Mouse (Mus musculus) CH12.LX (cell line): ENCODE results near the gene Dlec1. TPM values are rescaled to one million over a fixed set of nuclear protein-coding genes. Genes with fewer than 3 reads are reported as not detected.

Experiments used
- DNase-seq: peaks from one replicate; pipeline ENCODE4 v3.0.0-alpha.2; 2013; ENCODE audit errors: extremely low read depth
- H3K27ac ChIP-seq: 2 replicates; pipeline ENCODE4 v1.5.1; 2012; ENCODE audit warnings: low read depth, mild to moderate bottlenecking, control low read depth, moderate library complexity; ENCODE audit not compliant: insufficient read depth
- H3K27me3 ChIP-seq: replicated peaks from 2 replicates; pipeline ENCODE3; 2012; ENCODE audit warnings: inconsistent platforms
- H3K36me3 ChIP-seq, 2 experiments: replicated peaks in 1 of 2; 2 replicates each; pipeline versions ENCODE3 to v1.6.1; 2012; ENCODE audit warnings: inconsistent platforms in 1 of 2, low read length in 1 of 2, mild to moderate bottlenecking in 1 of 2, mixed read lengths in 1 of 2, moderate library complexity in 1 of 2; ENCODE audit not compliant: control insufficient read depth in 1 of 2, insufficient read depth in 1 of 2
- H3K4me1 ChIP-seq, 2 experiments: 2 replicates each; pipeline ENCODE4 v1.6.1; 2012; ENCODE audit warnings: inconsistent platforms in 1 of 2, moderate library complexity in 1 of 2; ENCODE audit not compliant: insufficient read depth in 2 of 2, control insufficient read depth in 1 of 2
- H3K4me2 ChIP-seq: 2 replicates; pipeline ENCODE4 v1.6.1; 2012; ENCODE audit warnings: low read depth, mild to moderate bottlenecking, control low read depth; ENCODE audit not compliant: poor library complexity, insufficient read depth, severe bottlenecking
- H3K4me3 ChIP-seq, 3 experiments: fragments of 150-350 bp in 1 of 3; sonication (generic) in 1 of 3; replicated peaks in 1 of 3; 2 replicates each; pipeline versions ENCODE3 to v1.5.1; 2011 to 2012; ENCODE audit warnings: low read depth in 2 of 3, low read length in 2 of 3, mild to moderate bottlenecking in 2 of 3, moderate library complexity in 2 of 3, control low read depth in 1 of 3, improper control_type of control experiment in 1 of 3, inconsistent platforms in 1 of 3, mixed read lengths in 1 of 3; ENCODE audit not compliant: poor library complexity in 1 of 3
- H3K79me2 ChIP-seq: replicated peaks from 2 replicates; pipeline ENCODE4 v1.6.1; 2012; ENCODE audit warnings: mild to moderate bottlenecking, moderate library complexity; ENCODE audit not compliant: control insufficient read depth, poor library complexity, insufficient read depth, severe bottlenecking; ENCODE audit errors: extremely low read depth
- H3K9ac ChIP-seq: 2 replicates; pipeline ENCODE4 v1.6.1; 2012; ENCODE audit warnings: low read depth, mild to moderate bottlenecking, control low read depth, moderate library complexity; ENCODE audit not compliant: insufficient read depth
- H3K9me3 ChIP-seq: replicated peaks from 2 replicates; pipeline ENCODE3; 2012; ENCODE audit warnings: low read length, inconsistent platforms, mixed read lengths
- BHLHE40 ChIP-seq: IDR thresholded peaks from 2 replicates; pipeline ENCODE4 v1.6.1; 2011; ENCODE audit warnings: mild to moderate bottlenecking, low read depth, low read length, improper control_type of control experiment
- CHD2 ChIP-seq: IDR thresholded peaks from 2 replicates; pipeline ENCODE4 v1.6.1; 2011; ENCODE audit warnings: low read length, improper control_type of control experiment
- CTCF ChIP-seq, 2 experiments: IDR thresholded peaks in 1 of 2; conservative IDR thresholded peaks in 1 of 2; 2 replicates each; pipeline ENCODE4 v1.5.1; 2011 to 2012; ENCODE audit warnings: low read depth in 2 of 2, low read length in 2 of 2, improper control_type of control experiment in 1 of 2, inconsistent platforms in 1 of 2, mild to moderate bottlenecking in 1 of 2, moderate library complexity in 1 of 2
- E2F4 ChIP-seq: IDR thresholded peaks from 2 replicates; pipeline ENCODE4 v1.6.1; 2011; ENCODE audit warnings: low read depth, low read length, improper control_type of control experiment; ENCODE audit not compliant: insufficient replicate concordance
- JUN ChIP-seq: IDR thresholded peaks from 2 replicates; pipeline ENCODE4 v1.6.1; 2011; ENCODE audit warnings: low read depth, mild to moderate bottlenecking, low read length, improper control_type of control experiment, moderate library complexity; ENCODE audit not compliant: insufficient read depth
- MAX ChIP-seq: IDR thresholded peaks from 2 replicates; pipeline ENCODE4 v1.6.1; 2011; ENCODE audit warnings: low read length, improper control_type of control experiment
- MAZ ChIP-seq: IDR thresholded peaks from 2 replicates; pipeline ENCODE4 v1.6.1; 2012; ENCODE audit warnings: low read depth, mild to moderate bottlenecking, inconsistent platforms, low read length, improper control_type of control experiment, moderate library complexity
- MEF2A ChIP-seq: IDR thresholded peaks from 2 replicates; pipeline ENCODE4 v1.6.1; 2014; ENCODE audit warnings: low read depth, mild to moderate bottlenecking, inconsistent platforms, low read length, improper control_type of control experiment, borderline replicate concordance
- MYC ChIP-seq: IDR thresholded peaks from 2 replicates; pipeline ENCODE4 v1.6.1; 2011; ENCODE audit warnings: low read depth, mild to moderate bottlenecking, improper control_type of control experiment, low read length
- NRF1 ChIP-seq: IDR thresholded peaks from 2 replicates; pipeline ENCODE4 v1.6.1; 2014; ENCODE audit warnings: low read depth, mild to moderate bottlenecking, inconsistent platforms, low read length, improper control_type of control experiment, moderate library complexity
- PAX5 ChIP-seq: IDR thresholded peaks from 2 replicates; pipeline ENCODE4 v1.6.1; 2012; ENCODE audit warnings: low read length, inconsistent platforms, mixed read lengths
- POLR2AphosphoS2 ChIP-seq: IDR thresholded peaks from 2 replicates; pipeline ENCODE4 v1.6.1; 2011; ENCODE audit warnings: low read depth, low read length, improper control_type of control experiment
- RAD21 ChIP-seq: IDR thresholded peaks from 2 replicates; pipeline ENCODE4 v1.6.1; 2011; ENCODE audit warnings: low read depth, mild to moderate bottlenecking, low read length, improper control_type of control experiment, moderate library complexity
- SIN3A ChIP-seq: IDR thresholded peaks from 2 replicates; pipeline ENCODE4 v1.6.1; 2012; ENCODE audit warnings: low read length, improper control_type of control experiment, inconsistent platforms
- SMC3 ChIP-seq: IDR thresholded peaks from 2 replicates; pipeline ENCODE4 v1.6.1; 2011; ENCODE audit warnings: low read depth, low read length, improper control_type of control experiment
- ZMIZ1 ChIP-seq: IDR thresholded peaks from 2 replicates; pipeline ENCODE4 v1.6.1; 2012; ENCODE audit warnings: low read depth, mild to moderate bottlenecking, inconsistent platforms, low read length, improper control_type of control experiment
- dilution Hi-C: fragments of 300-500 bp; cut with MboI; formaldehyde crosslinking; loops from 2 replicates; pipeline ENCODE4 v1.14.3; 2020; ENCODE audit warnings: low sequenced_read_pairs; ENCODE audit not compliant: extremely low pct_unique_long_range_greater_than_20kb, extremely low pct_ligation_motif_present
- in situ Hi-C: fragments of 300-500 bp; cut with MboI; formaldehyde crosslinking; loops from 3 replicates; pipeline ENCODE4 v1.14.3; 2019; ENCODE audit warnings: low sequenced_read_pairs, low pct_ligation_motif_present, low pct_unique_long_range_greater_than_20kb, mixed read lengths
- polyA plus RNA-seq: library from polyadenylated mRNA; unstranded; fragments of >175 nt; gene quantifications from 2 replicates; pipeline ENCODE4 v1.2.1, GENCODE M21; 2012; ENCODE audit warnings: low read depth; ENCODE audit not compliant: insufficient read length
- total RNA-seq, 2 experiments: library from RNA; depleted of rRNA; stranded (reverse); fragments of 300-350 nt in 1 of 2; fragments of >200 nt in 1 of 2; gene quantifications; 2 replicates each; pipeline ENCODE4 v1.2.3; 2012 to 2014

The Dlec1 gene
- total and polyA plus RNA-seq, 3 experiments = 1.4 to 6.3 (median 5.9) TPM

GRCm38 (mm10) chr9:119181241-119181728 lies 79.0 kb downstream of the Dlec1 start:
- DNase-seq = no peak
- no peak overlapping the region for H3K4me3 ChIP-seq

GRCm38 (mm10) chr9:119192202-119192990 lies 90.1 kb downstream of the Dlec1 start:
- no peak overlapping the region for H3K27ac ChIP-seq
- H3K36me3 ChIP-seq = no peaks in the 10 kb centered on the region
- no peaks in the 10 kb centered on the region for H3K9me3 ChIP-seq
- H3K4me3 ChIP-seq = no peak overlapping the region
- peak; percentile 36 for DNase-seq
- H3K27me3 ChIP-seq = no peaks in the 10 kb centered on the region
- in situ Hi-C loops (no loop called here), dilution Hi-C loops (no loop called here)
- peaks cover 0 to 3% of the 10 kb centered on the region in 2 experiments; a peak in 1 of 4 replicates for H3K4me1 ChIP-seq
- H3K4me2 ChIP-seq = no peak overlapping the region
- TF ChIP-seq CHD2 (no peak), RAD21 (peak; percentile 55), SMC3 (peak; percentile 57), CTCF (conservative IDR thresholded peaks at IDR 0.05 in 1 of 2, IDR thresholded peaks at IDR 0.05 in 1 of 2; ENCODE audit: low read depth in 2 of 2, low read length in 2 of 2) (peak; percentile 76 to 85)
- H3K79me2 ChIP-seq = no peaks in the 10 kb centered on the region
- H3K9ac ChIP-seq = no peak overlapping the region

More at GRCm38 (mm10) chr9:119181241-119181728, 79.0 kb downstream of the Dlec1 start:
- Histone ChIP-seq H3K36me3 (no peaks in the 10 kb centered on the region), H3K4me1 (no peaks in the 10 kb centered on the region), H3K27ac (no peak overlapping the region), H3K79me2 (no peaks in the 10 kb centered on the region), H3K4me2 (no peak overlapping the region), H3K27me3 (peaks cover 14% of the 10 kb centered on the region), H3K9ac (no peak overlapping the region), H3K9me3 (no peaks in the 10 kb centered on the region)
- no peak for TF ChIP-seq E2F4
- TF ChIP-seq JUN = no peak
- no peak for TF ChIP-seq SIN3A
- TF ChIP-seq NRF1 = no peak
- no peak for TF ChIP-seq MAX
- TF ChIP-seq ZMIZ1 = no peak
- no peak for TF ChIP-seq MYC
- TF ChIP-seq POLR2AphosphoS2 = no peak
- TF ChIP-seq MAZ = no peak
- TF ChIP-seq MEF2A = no peak
- no peak for TF ChIP-seq PAX5
- TF ChIP-seq BHLHE40 = no peak
- in situ Hi-C loops (no loop called here), dilution Hi-C loops (no loop called here)

Other genes starting within 250 kb of the Dlec1 start
- not detected in 2 replicates for gene Ctdspl, start 176.0 kb upstream of the Dlec1 start, total RNA-seq (2012; rRNA removed)
- not detected in 2 replicates for gene Ctdspl, start 176.0 kb upstream of the Dlec1 start, total RNA-seq (2014; rRNA removed)
- not detected in 2 replicates for gene Ctdspl, start 176.0 kb upstream of the Dlec1 start, polyA plus RNA-seq
- gene Vill, start 49.7 kb upstream of the Dlec1 start, total RNA-seq (2012; rRNA removed) = 71.4 and 85.2 TPM in 2 replicates
- gene Vill, start 49.7 kb upstream of the Dlec1 start, total RNA-seq (2014; rRNA removed) = 56.7 and 57.3 TPM in 2 replicates
- gene Vill, start 49.7 kb upstream of the Dlec1 start, polyA plus RNA-seq = 46.3 and 48.4 TPM in 2 replicates
- 0.21 and 0.38 TPM in 2 replicates for gene Plcd1, start 9.0 kb upstream of the Dlec1 start, total RNA-seq (2012; rRNA removed)
- not detected in 2 replicates for gene Plcd1, start 9.0 kb upstream of the Dlec1 start, total RNA-seq (2014; rRNA removed)
- 0.43 and 0.59 TPM in 2 replicates for gene Plcd1, start 9.0 kb upstream of the Dlec1 start, polyA plus RNA-seq
- gene Acaa1b, start 54.6 kb downstream of the Dlec1 start, total RNA-seq (2012; rRNA removed) = 0.08 and 0.17 TPM in 2 replicates
- gene Acaa1b, start 54.6 kb downstream of the Dlec1 start, total RNA-seq (2014; rRNA removed) = not detected in 2 replicates
- gene Acaa1b, start 54.6 kb downstream of the Dlec1 start, polyA plus RNA-seq = 0.78 TPM in 1 of 2 replicates, not detected in the other
- not detected in 2 replicates for gene Gm47289, start 56.7 kb downstream of the Dlec1 start, total RNA-seq (2012; rRNA removed)
- gene Gm47289, start 56.7 kb downstream of the Dlec1 start, total RNA-seq (2014; rRNA removed) = not detected in 2 replicates
- gene Gm47289, start 56.7 kb downstream of the Dlec1 start, polyA plus RNA-seq = not detected in 2 replicates
- gene Slc22a13, start 106.6 kb downstream of the Dlec1 start, total RNA-seq (2012; rRNA removed) = not detected in 2 replicates
- gene Slc22a13, start 106.6 kb downstream of the Dlec1 start, total RNA-seq (2014; rRNA removed) = not detected in 2 replicates
- gene Slc22a13, start 106.6 kb downstream of the Dlec1 start, polyA plus RNA-seq = not detected in 2 replicates
- gene Oxsr1, start 219.9 kb downstream of the Dlec1 start, total RNA-seq (2012; rRNA removed) = 22.1 and 26.3 TPM in 2 replicates
- 36.1 and 41.2 TPM in 2 replicates for gene Oxsr1, start 219.9 kb downstream of the Dlec1 start, total RNA-seq (2014; rRNA removed)
- gene Oxsr1, start 219.9 kb downstream of the Dlec1 start, polyA plus RNA-seq = 31.7 and 33.3 TPM in 2 replicates
- gene Acaa1a, start 237.2 kb downstream of the Dlec1 start, total RNA-seq (2012; rRNA removed) = 51.2 and 57.8 TPM in 2 replicates
- 22.4 and 24.8 TPM in 2 replicates for gene Acaa1a, start 237.2 kb downstream of the Dlec1 start, total RNA-seq (2014; rRNA removed)
- 24.4 and 30.9 TPM in 2 replicates for gene Acaa1a, start 237.2 kb downstream of the Dlec1 start, polyA plus RNA-seq
- gene Myd88, start 238.9 kb downstream of the Dlec1 start, total RNA-seq (2012; rRNA removed) = 22.7 and 33.4 TPM in 2 replicates
- gene Myd88, start 238.9 kb downstream of the Dlec1 start, total RNA-seq (2014; rRNA removed) = 14.3 and 14.7 TPM in 2 replicates
- gene Myd88, start 238.9 kb downstream of the Dlec1 start, polyA plus RNA-seq = 51.3 and 53.6 TPM in 2 replicates